Mouse (Mus musculus): Measurements from ENCODE around the gene Tpm1. TPM values are rescaled to one million over a fixed set of nuclear protein-coding genes. Genes with fewer than 3 reads are reported as not detected.

Tpm1 gene
- polyA plus RNA-seq, 1 experiment from 2014 or later: 1,264 TPM

GRCm38 (mm10) chr9:67044551-67045305 is 4.5 kb downstream of the Tpm1 start:
- H3K27me3 ChIP-seq (replicated peaks; ENCODE audit: control insufficient read depth, insufficient read depth, low read length): no peaks in the 10 kb centered on the region
- WGBS: 16% methylated on average over 9 of the region's 9 CpGs
- peaks cover 24% of the 10 kb centered on the region for H3K4me1 ChIP-seq (ENCODE audit: control insufficient read depth, insufficient read depth, low read length)
- H3K9me3 ChIP-seq (ENCODE audit: control insufficient read depth, low read length): no peaks in the 10 kb centered on the region
- peak; percentile 96 for DNase-seq (ENCODE audit: low spot score)
- H3K4me3 ChIP-seq (ENCODE audit: low read depth, low read length): peak overlapping the region; percentile 73; the same call in 1 of the 2 replicates
- peak overlapping the region; percentile 87; the same call in 1 of the 2 replicates for H3K27ac ChIP-seq (replicated peaks; ENCODE audit: low read depth, low read length)
- H3K4me2 ChIP-seq (ENCODE audit: low read depth, low read length): peak overlapping the region; percentile 83
- ATAC-seq (ENCODE audit: low read depth): no peak
- H3K36me3 ChIP-seq (ENCODE audit: control insufficient read depth, insufficient read depth, low read length): peaks cover 11% of the 10 kb centered on the region; the same call in 1 of the 2 replicates
- peak overlapping the region; percentile 15; the same call in 1 of the 2 replicates for H3K9ac ChIP-seq (ENCODE audit: low read depth, low read length)

- peaks cover 28% of the 10 kb centered on the region for H3K4me1 ChIP-seq (ENCODE audit: control insufficient read depth, insufficient read depth, low read length)
- peak overlapping the region; percentile 82 for H3K9ac ChIP-seq (ENCODE audit: low read depth, low read length)
- DNase-seq (ENCODE audit: low spot score) (peak; percentile 99), ATAC-seq (ENCODE audit: low read depth) (peak; percentile 94)
- H3K4me2 ChIP-seq (ENCODE audit: low read depth, low read length): peak overlapping the region; percentile 83
- peaks cover 21% of the 10 kb centered on the region; the same call in 1 of the 2 replicates for H3K36me3 ChIP-seq (ENCODE audit: control insufficient read depth, insufficient read depth, low read length)
- H3K9me3 ChIP-seq (ENCODE audit: control insufficient read depth, low read length): no peaks in the 10 kb centered on the region
- H3K27me3 ChIP-seq (replicated peaks; ENCODE audit: control insufficient read depth, insufficient read depth, low read length): no peaks in the 10 kb centered on the region
- H3K27ac ChIP-seq (replicated peaks; ENCODE audit: low read depth, low read length): peak overlapping the region; percentile 87
- 2% methylated on average over 65 of the region's 73 CpGs for WGBS
- H3K4me3 ChIP-seq (ENCODE audit: low read depth, low read length): peak overlapping the region; percentile 73
Measured at GRCm38 (mm10) chr9:67043231-67044199, 5.7 kb downstream of the Tpm1 start.

- WGBS: 16% methylated on average over 6 of the region's 6 CpGs
- peaks cover 28% of the 10 kb centered on the region for H3K4me1 ChIP-seq (ENCODE audit: control insufficient read depth, insufficient read depth, low read length)
- peak overlapping the region; percentile 87; the same call in 1 of the 2 replicates for H3K27ac ChIP-seq (replicated peaks; ENCODE audit: low read depth, low read length)
Measured at GRCm38 (mm10) chr9:67042813-67043207, 6.4 kb downstream of the Tpm1 start.

GRCm38 (mm10) chr9:67041840-67042812 is 7.1 kb downstream of the Tpm1 start:
- peak overlapping the region; percentile 83 for H3K4me2 ChIP-seq (ENCODE audit: low read depth, low read length)
- H3K36me3 ChIP-seq (ENCODE audit: control insufficient read depth, insufficient read depth, low read length): peaks cover 34% of the 10 kb centered on the region
- H3K4me1 ChIP-seq (ENCODE audit: control insufficient read depth, insufficient read depth, low read length): peaks cover 28% of the 10 kb centered on the region
- DNase-seq (ENCODE audit: low spot score) (no peak), ATAC-seq (ENCODE audit: low read depth) (no peak)
- H3K9me3 ChIP-seq (ENCODE audit: control insufficient read depth, low read length): no peaks in the 10 kb centered on the region
- H3K27me3 ChIP-seq (replicated peaks; ENCODE audit: control insufficient read depth, insufficient read depth, low read length): no peaks in the 10 kb centered on the region
- H3K27ac ChIP-seq (replicated peaks; ENCODE audit: low read depth, low read length): 0 out of 2 replicates have a peak overlapping the region, but pooled peaks have one; percentile 8
- H3K9ac ChIP-seq (ENCODE audit: low read depth, low read length): no peak overlapping the region
- 43% methylated on average over 14 of the region's 14 CpGs for WGBS
- H3K4me3 ChIP-seq (ENCODE audit: low read depth, low read length): peak overlapping the region; percentile 73

More at GRCm38 (mm10) chr9:67042813-67043207, 6.4 kb downstream of the Tpm1 start:
- H3K4me3 ChIP-seq (ENCODE audit: low read depth, low read length): peak overlapping the region; percentile 73
- peak overlapping the region; percentile 82 for H3K9ac ChIP-seq (ENCODE audit: low read depth, low read length)
- no peaks in the 10 kb centered on the region for H3K27me3 ChIP-seq (replicated peaks; ENCODE audit: control insufficient read depth, insufficient read depth, low read length)
- no peaks in the 10 kb centered on the region for H3K9me3 ChIP-seq (ENCODE audit: control insufficient read depth, low read length)
- peaks cover 27% of the 10 kb centered on the region for H3K36me3 ChIP-seq (ENCODE audit: control insufficient read depth, insufficient read depth, low read length)
- H3K4me2 ChIP-seq (ENCODE audit: low read depth, low read length): peak overlapping the region; percentile 83
- DNase-seq (ENCODE audit: low spot score) (no peak), ATAC-seq (ENCODE audit: low read depth) (no peak)

GRCm38 (mm10) chr9:67040963-67041839 is 8.0 kb downstream of the Tpm1 start:
- no peaks in the 10 kb centered on the region for H3K27me3 ChIP-seq (replicated peaks; ENCODE audit: control insufficient read depth, insufficient read depth, low read length)
- H3K27ac ChIP-seq (replicated peaks; ENCODE audit: low read depth, low read length): no peak overlapping the region
- ATAC-seq (ENCODE audit: low read depth) (no peak), DNase-seq (ENCODE audit: low spot score) (no peak)
- 40% methylated on average over 4 of the region's 4 CpGs for WGBS
- H3K4me1 ChIP-seq (ENCODE audit: control insufficient read depth, insufficient read depth, low read length): peaks cover 28% of the 10 kb centered on the region
- peak overlapping the region; percentile 38 for H3K9ac ChIP-seq (ENCODE audit: low read depth, low read length)
- H3K9me3 ChIP-seq (ENCODE audit: control insufficient read depth, low read length): no peaks in the 10 kb centered on the region
- H3K36me3 ChIP-seq (ENCODE audit: control insufficient read depth, insufficient read depth, low read length): peaks cover 41% of the 10 kb centered on the region
- peak overlapping the region; percentile 73 for H3K4me3 ChIP-seq (ENCODE audit: low read depth, low read length)
- H3K4me2 ChIP-seq (ENCODE audit: low read depth, low read length): peak overlapping the region; percentile 83

- Histone ChIP-seq H3K9me3 (ENCODE audit: control insufficient read depth, low read length) (peaks cover 7% of the 10 kb centered on the region), H3K4me1 (ENCODE audit: control insufficient read depth, insufficient read depth, low read length) (peaks cover 28% of the 10 kb centered on the region), H3K4me2 (ENCODE audit: low read depth, low read length) (no peak overlapping the region), H3K27ac (replicated peaks; ENCODE audit: low read depth, low read length) (no peak overlapping the region), H3K27me3 (replicated peaks; ENCODE audit: control insufficient read depth, insufficient read depth, low read length) (no peaks in the 10 kb centered on the region), H3K36me3 (ENCODE audit: control insufficient read depth, insufficient read depth, low read length) (peaks cover 55% of the 10 kb centered on the region), H3K9ac (ENCODE audit: low read depth, low read length) (no peak overlapping the region), H3K4me3 (ENCODE audit: low read depth, low read length) (no peak overlapping the region)
- no peak for DNase-seq (ENCODE audit: low spot score)
- WGBS: 82% methylated on average over 10 of the region's 10 CpGs
- no peak for ATAC-seq (ENCODE audit: low read depth)
Measured at GRCm38 (mm10) chr9:67039867-67040266, 9.3 kb downstream of the Tpm1 start.

GRCm38 (mm10) chr9:67038686-67039085 is 10.5 kb downstream of the Tpm1 start:
- Histone ChIP-seq H3K4me2 (ENCODE audit: low read depth, low read length) (no peak overlapping the region), H3K4me1 (ENCODE audit: control insufficient read depth, insufficient read depth, low read length) (peaks cover 28% of the 10 kb centered on the region), H3K27me3 (replicated peaks; ENCODE audit: control insufficient read depth, insufficient read depth, low read length) (no peaks in the 10 kb centered on the region), H3K27ac (replicated peaks; ENCODE audit: low read depth, low read length) (no peak overlapping the region), H3K9ac (ENCODE audit: low read depth, low read length) (no peak overlapping the region), H3K9me3 (ENCODE audit: control insufficient read depth, low read length) (peaks cover 9% of the 10 kb centered on the region), H3K4me3 (ENCODE audit: low read depth, low read length) (no peak overlapping the region), H3K36me3 (ENCODE audit: control insufficient read depth, insufficient read depth, low read length) (peaks cover 66% of the 10 kb centered on the region)
- DNase-seq (ENCODE audit: low spot score) (no peak), ATAC-seq (ENCODE audit: low read depth) (no peak)
- WGBS: 80% methylated on average over 7 of the region's 7 CpGs
